Mouse (Mus musculus) midbrain, postnatal 0 days (tissue): ENCODE measurements around the gene Src. TPM values are rescaled to one million over a fixed set of nuclear protein-coding genes. Genes with fewer than 3 reads are reported as not detected.

Source experiments
- ATAC-seq: fragments of 200-750 bp; cut with Nextera tagmentation; 2 replicates; pipeline ENCODE4 v1.8.0; 2017; ENCODE audit warnings: moderate number of reproducible peaks, mild to moderate bottlenecking, moderate TSS enrichment, moderate library complexity; ENCODE audit not compliant: low FRiP score
- DNase-seq: peaks from one replicate; pipeline ENCODE4 v3.0.0-alpha.2; 2015; ENCODE audit warnings: low spot score
- H3K27ac ChIP-seq: fragments of 300-500 bp; sonication (generic); 2 replicates; pipeline ENCODE4 v1.5.1; 2014; ENCODE audit warnings: low read depth, mild to moderate bottlenecking, low read length, mixed read lengths
- H3K27me3 ChIP-seq: fragments of 300-500 bp; sonication (generic); 2 replicates; pipeline ENCODE4 v1.6.1; 2014; ENCODE audit warnings: low read length, control low read depth, mixed read lengths; ENCODE audit not compliant: insufficient read depth
- H3K36me3 ChIP-seq: fragments of 300-500 bp; sonication (generic); 2 replicates; pipeline ENCODE4 v1.6.1; 2014; ENCODE audit warnings: low read length, control low read depth, mixed read lengths; ENCODE audit not compliant: insufficient read depth
- H3K4me1 ChIP-seq: fragments of 300-500 bp; sonication (generic); 2 replicates; pipeline ENCODE4 v1.6.1; 2014; ENCODE audit warnings: mild to moderate bottlenecking, control low read depth, antibody characterized with exemption, low read length, mixed read lengths; ENCODE audit not compliant: insufficient read depth
- H3K4me2 ChIP-seq: fragments of 300-500 bp; sonication (generic); 2 replicates; pipeline ENCODE4 v1.6.1; 2014; ENCODE audit warnings: low read depth, mild to moderate bottlenecking, low read length, mixed read lengths; ENCODE audit not compliant: poor library complexity, severe bottlenecking
- H3K4me3 ChIP-seq: fragments of 300-500 bp; sonication (generic); 2 replicates; pipeline ENCODE4 v1.5.1; 2014; ENCODE audit warnings: low read depth, mild to moderate bottlenecking, low read length, moderate library complexity
- H3K9ac ChIP-seq: fragments of 300-500 bp; sonication (generic); replicated peaks from 2 replicates; pipeline ENCODE4 v1.6.1; 2014; ENCODE audit warnings: mild to moderate bottlenecking, low read length, moderate library complexity, mixed read lengths; ENCODE audit not compliant: poor library complexity, severe bottlenecking
- H3K9me3 ChIP-seq: fragments of 300-500 bp; sonication (generic); 2 replicates; pipeline ENCODE4 v1.6.1; 2016; ENCODE audit warnings: low read length, control low read depth
- CTCF ChIP-seq: IDR thresholded peaks from 2 replicates; pipeline ENCODE4 v1.5.1; 2016; ENCODE audit warnings: antibody characterized with exemption, mild to moderate bottlenecking
- WGBS: fragments of 180-500 bp; shearing (Covaris S2); extraction: QIAGEN DNeasy Blood & Tissue Kit; methylation state at CpG from one replicate; pipeline ENCODE4 v1.1.7; 2014; 5-methylcytosine and 5-hydroxymethylcytosine counted together
- polyA plus RNA-seq: library from polyadenylated mRNA; unstranded; fragments of >200 nt; fragmentation: Nextera tagmentation; extraction: Ambion mirVana; gene quantifications from 2 replicates; pipeline ENCODE4 v1.2.1, GENCODE M21; 2015
- total RNA-seq: library from RNA; depleted of rRNA; stranded (reverse); fragments of >200 nt; gene quantifications from 2 replicates; pipeline ENCODE4 v1.2.3, GENCODE M21; 2014; rRNA removed

The Src gene
- total and polyA plus RNA-seq, 2 experiments from 2014 or later = 26.6 to 129 TPM

GRCm38 (mm10) chr2:157520496-157520895, 102.3 kb downstream of the Src start:
- H3K36me3 ChIP-seq = no peaks in the 10 kb centered on the region
- H3K4me2 ChIP-seq = no peak overlapping the region
- TF ChIP-seq CTCF = no peak
- peaks cover 31% of the 10 kb centered on the region for H3K4me1 ChIP-seq
- 14% methylated on average over 5 of the region's 5 CpGs for WGBS
- DNase-seq (peak; percentile 91), ATAC-seq (peak; percentile 54; the same call in 1 of the 2 replicates)
- H3K4me3 ChIP-seq = no peak overlapping the region
- no peaks in the 10 kb centered on the region for H3K9me3 ChIP-seq
- H3K27me3 ChIP-seq = no peaks in the 10 kb centered on the region
- peak overlapping the region; percentile 71 for H3K27ac ChIP-seq
- H3K9ac ChIP-seq = no peak overlapping the region

Other genes with a start within 250 kb of the Src start
- gene Rbl1, start 213.9 kb upstream of the Src start, total RNA-seq = 6.7 and 8.0 TPM in 2 replicates
- 3.1 and 3.8 TPM in 2 replicates for gene Rbl1, start 213.9 kb upstream of the Src start, polyA plus RNA-seq
- gene Rpn2, start 139.4 kb upstream of the Src start, total RNA-seq = 233 and 242 TPM in 2 replicates
- gene Rpn2, start 139.4 kb upstream of the Src start, polyA plus RNA-seq = 193 and 204 TPM in 2 replicates
- 0.09 and 0.66 TPM in 2 replicates for gene Mroh8, start 138.9 kb upstream of the Src start, total RNA-seq
- gene Mroh8, start 138.9 kb upstream of the Src start, polyA plus RNA-seq = 0.44 and 0.47 TPM in 2 replicates
- gene Ghrh, start 70.9 kb upstream of the Src start, total RNA-seq = 1.3 and 3.0 TPM in 2 replicates
- gene Ghrh, start 70.9 kb upstream of the Src start, polyA plus RNA-seq = 5.0 and 7.6 TPM in 2 replicates
- 70.8 and 70.9 TPM in 2 replicates for gene Manbal, start 50.9 kb upstream of the Src start, total RNA-seq
- gene Manbal, start 50.9 kb upstream of the Src start, polyA plus RNA-seq = 129 and 132 TPM in 2 replicates
- 7,900 and 8,478 TPM in 2 replicates for gene Nnat, start 141.6 kb downstream of the Src start, total RNA-seq
- gene Nnat, start 141.6 kb downstream of the Src start, polyA plus RNA-seq = 8,374 and 8,478 TPM in 2 replicates
- gene Blcap, start 152.8 kb downstream of the Src start, total RNA-seq = 307 and 309 TPM in 2 replicates
- gene Blcap, start 152.8 kb downstream of the Src start, polyA plus RNA-seq = 394 and 397 TPM in 2 replicates